Mouse (Mus musculus) cortical plate, adult 2 months (tissue): Measurements from ENCODE around the gene Gm9508.

Experiments
- CTCF ChIP-seq: fragments of 200-500 bp; IDR thresholded peaks from 2 replicates; pipeline ENCODE4 v1.5.1; 2011; ENCODE audit warnings: mild to moderate bottlenecking, control low read depth, low read length; ENCODE audit not compliant: insufficient read depth; ENCODE audit errors: extremely low read depth
- POLR2A ChIP-seq: fragments of 200-500 bp; IDR thresholded peaks from 2 replicates; pipeline ENCODE4 v1.6.1; 2011; ENCODE audit warnings: mild to moderate bottlenecking, low read length, control low read depth; ENCODE audit not compliant: insufficient read depth; ENCODE audit errors: extremely low read depth

- TF ChIP-seq POLR2A (no peak), CTCF (no peak)
Measured at GRCm38 (mm10) chr10:77706326-77706725, 9.3 kb upstream of the Gm9508 start, which contains the start of gene Gm10272.
